Mouse (Mus musculus): ENCODE results near the gene Smarca2. TPM values are rescaled to one million over a fixed set of nuclear protein-coding genes. Genes with fewer than 3 reads are reported as not detected.

Gene Smarca2
- polyA plus RNA-seq, 1 experiment from 2014 or later = 6.7 TPM

- Histone ChIP-seq H3K36me3 (replicated peaks; ENCODE audit: insufficient read depth, low read length) (0 out of 2 replicates have a peak, but pooled peaks cover 10% of the 10 kb centered on the region), H3K27me3 (ENCODE audit: insufficient read depth, low read length) (no peaks in the 10 kb centered on the region), H3K27ac (ENCODE audit: low read depth) (no peak overlapping the region), H3K4me2 (ENCODE audit: low read depth, low read length) (no peak overlapping the region), H3K9me3 (ENCODE audit: low read length) (no peaks in the 10 kb centered on the region), H3K4me1 (ENCODE audit: insufficient read depth) (no peaks in the 10 kb centered on the region), H3K9ac (replicated peaks) (no peak overlapping the region), H3K4me3 (ENCODE audit: low read depth, low read length) (no peak overlapping the region)
- ATAC-seq (no peak), DNase-seq (no peak)
- 77% methylated on average over 2 of the region's 2 CpGs for WGBS (ENCODE audit: insufficient replicate concordance)
- TF ChIP-seq CTCF (IDR thresholded peaks at IDR 0.05; ENCODE audit: low read depth) (peak; percentile 57), EP300 (IDR thresholded peaks at IDR 0.05; ENCODE audit: low read depth) (no peak)
Measured at GRCm38 (mm10) chr19:26682731-26683130, 77.9 kb downstream of the Smarca2 start.

GRCm38 (mm10) chr19:26683731-26684130 is 78.9 kb downstream of the Smarca2 start:
- Histone ChIP-seq H3K36me3 (replicated peaks; ENCODE audit: insufficient read depth, low read length) (0 out of 2 replicates have a peak, but pooled peaks cover 10% of the 10 kb centered on the region), H3K9ac (replicated peaks) (no peak overlapping the region), H3K4me2 (ENCODE audit: low read depth, low read length) (no peak overlapping the region), H3K27me3 (ENCODE audit: insufficient read depth, low read length) (no peaks in the 10 kb centered on the region), H3K4me1 (ENCODE audit: insufficient read depth) (no peaks in the 10 kb centered on the region), H3K9me3 (ENCODE audit: low read length) (no peaks in the 10 kb centered on the region), H3K4me3 (ENCODE audit: low read depth, low read length) (no peak overlapping the region), H3K27ac (ENCODE audit: low read depth) (no peak overlapping the region)
- TF ChIP-seq CTCF (IDR thresholded peaks at IDR 0.05; ENCODE audit: low read depth) (no peak), EP300 (IDR thresholded peaks at IDR 0.05; ENCODE audit: low read depth) (no peak)
- whole genome bisulfite sequencing (ENCODE audit: insufficient replicate concordance) = 85% methylated on average over 8 of the region's 8 CpGs
- no peak for DNase-seq
- ATAC-seq = no peak

DNA sequence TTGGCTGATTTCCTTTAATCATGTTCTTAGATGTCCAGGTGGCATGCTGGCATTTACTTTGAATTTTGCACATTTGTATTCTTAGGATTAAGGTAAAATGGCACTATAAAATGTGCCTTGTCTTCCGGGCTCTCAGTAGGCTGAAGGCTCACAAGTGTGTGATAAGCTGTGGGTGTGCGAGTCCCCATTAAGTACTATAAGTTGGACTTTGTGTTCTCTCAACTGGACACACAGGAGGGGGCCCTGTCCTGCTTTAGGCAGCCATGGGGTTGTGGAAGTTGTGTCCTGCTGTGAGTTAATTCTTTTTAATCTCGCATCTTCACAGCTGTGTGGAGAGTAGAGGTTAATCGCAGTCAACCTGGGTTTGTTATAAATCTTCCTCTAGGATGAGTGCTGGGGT is 85.7 kb downstream of the Smarca2 start:
- no peak overlapping the region for H3K27ac ChIP-seq (ENCODE audit: low read depth)
- no peaks in the 10 kb centered on the region for H3K27me3 ChIP-seq (ENCODE audit: insufficient read depth, low read length)
- no peak overlapping the region for H3K9ac ChIP-seq (replicated peaks)
- H3K4me1 ChIP-seq (ENCODE audit: insufficient read depth) = no peaks in the 10 kb centered on the region
- H3K4me2 ChIP-seq (ENCODE audit: low read depth, low read length) = no peak overlapping the region
- TF ChIP-seq EP300 (IDR thresholded peaks at IDR 0.05; ENCODE audit: low read depth) = no peak
- no peak for TF ChIP-seq CTCF (IDR thresholded peaks at IDR 0.05; ENCODE audit: low read depth)
- no peak for DNase-seq
- ATAC-seq = no peak
- no peaks in the 10 kb centered on the region for H3K9me3 ChIP-seq (ENCODE audit: low read length)
- H3K4me3 ChIP-seq (ENCODE audit: low read depth, low read length) = no peak overlapping the region
- 80% methylated on average over 4 of the region's 4 CpGs for WGBS (ENCODE audit: insufficient replicate concordance)
- no peaks in the 10 kb centered on the region; the same call in 1 of the 2 replicates for H3K36me3 ChIP-seq (replicated peaks; ENCODE audit: insufficient read depth, low read length)

- no peak overlapping the region for H3K4me2 ChIP-seq (ENCODE audit: low read depth, low read length)
- no peak overlapping the region for H3K27ac ChIP-seq (ENCODE audit: low read depth)
- WGBS (ENCODE audit: insufficient replicate concordance) = 67% methylated on average over 4 of the region's 4 CpGs
- DNase-seq (no peak), ATAC-seq (peak; percentile 36; the same call in 1 of the 2 replicates)
- TF ChIP-seq EP300 (IDR thresholded peaks at IDR 0.05; ENCODE audit: low read depth) = no peak
- no peak for TF ChIP-seq CTCF (IDR thresholded peaks at IDR 0.05; ENCODE audit: low read depth)
- H3K9me3 ChIP-seq (ENCODE audit: low read length) = no peaks in the 10 kb centered on the region
- no peaks in the 10 kb centered on the region for H3K27me3 ChIP-seq (ENCODE audit: insufficient read depth, low read length)
- H3K4me1 ChIP-seq (ENCODE audit: insufficient read depth) = no peaks in the 10 kb centered on the region
- no peak overlapping the region for H3K9ac ChIP-seq (replicated peaks)
- peaks cover 5% of the 10 kb centered on the region; the same call in 1 of the 2 replicates for H3K36me3 ChIP-seq (replicated peaks; ENCODE audit: insufficient read depth, low read length)
- no peak overlapping the region for H3K4me3 ChIP-seq (ENCODE audit: low read depth, low read length)
Measured at GRCm38 (mm10) chr19:26697107-26697506, 92.3 kb downstream of the Smarca2 start.

DNA sequence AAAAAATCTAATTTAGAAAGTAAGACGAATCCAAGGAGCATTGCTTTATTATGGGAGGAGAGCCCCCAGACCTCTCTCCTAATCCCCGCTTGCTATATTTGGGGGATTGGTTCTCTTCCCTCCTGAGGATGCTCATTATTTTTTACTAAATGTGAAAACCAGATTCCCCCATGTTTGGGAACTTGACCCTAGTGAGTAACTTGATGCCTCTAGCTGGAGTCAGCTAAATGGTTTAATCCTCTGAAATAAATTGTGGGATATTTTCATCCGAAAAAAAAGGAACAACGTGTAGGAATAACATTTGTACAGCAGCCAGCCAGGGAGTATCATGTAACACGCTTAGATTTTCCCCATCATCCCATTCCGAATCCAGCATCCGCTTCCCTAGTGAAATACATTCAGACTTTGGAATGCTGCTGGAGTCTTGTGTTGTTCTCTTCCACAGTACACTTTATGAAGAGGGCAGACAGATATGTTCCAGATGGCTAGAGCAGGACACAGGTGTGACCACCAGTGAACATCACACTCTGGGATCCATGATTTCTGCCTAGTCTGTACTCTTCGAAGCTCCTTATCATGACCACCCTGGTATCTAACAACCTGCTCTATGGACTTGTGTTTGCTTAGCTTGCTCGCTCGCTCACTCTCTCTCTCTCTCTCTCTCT is 99.8 kb downstream of the Smarca2 start:
- no peak overlapping the region for H3K9ac ChIP-seq (replicated peaks)

DNA sequence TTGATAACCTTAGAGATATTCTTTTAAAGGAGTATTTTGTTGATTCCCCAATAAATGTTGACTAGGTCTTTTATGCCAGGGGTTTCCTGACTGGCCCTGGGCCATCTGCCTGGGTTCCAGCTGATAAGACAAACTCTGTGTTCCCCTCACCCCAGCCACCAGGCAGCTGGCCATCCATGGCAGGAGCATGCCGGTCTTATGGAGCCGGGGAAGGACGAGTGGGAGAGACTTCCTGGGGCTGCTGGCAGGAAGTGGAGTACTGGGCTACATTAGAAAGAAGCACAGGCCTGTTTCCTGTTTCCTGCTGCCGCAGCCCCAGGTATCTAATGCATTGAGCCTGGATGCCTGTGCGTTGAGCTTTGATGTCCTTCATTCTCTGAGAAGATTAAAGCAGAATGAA is 102.1 kb downstream of the Smarca2 start:
- Histone ChIP-seq H3K9ac (replicated peaks) (no peak overlapping the region), H3K4me1 (ENCODE audit: insufficient read depth) (no peaks in the 10 kb centered on the region; the same call in 1 of the 2 replicates), H3K9me3 (ENCODE audit: low read length) (no peaks in the 10 kb centered on the region), H3K27ac (ENCODE audit: low read depth) (no peak overlapping the region), H3K36me3 (replicated peaks; ENCODE audit: insufficient read depth, low read length) (no peaks in the 10 kb centered on the region), H3K4me2 (ENCODE audit: low read depth, low read length) (no peak overlapping the region), H3K27me3 (ENCODE audit: insufficient read depth, low read length) (no peaks in the 10 kb centered on the region), H3K4me3 (ENCODE audit: low read depth, low read length) (no peak overlapping the region)
- no peak for DNase-seq
- WGBS (ENCODE audit: insufficient replicate concordance) = 49% methylated on average over 5 of the region's 5 CpGs
- ATAC-seq = no peak
- no peak for TF ChIP-seq CTCF (IDR thresholded peaks at IDR 0.05; ENCODE audit: low read depth)
- no peak for TF ChIP-seq EP300 (IDR thresholded peaks at IDR 0.05; ENCODE audit: low read depth)

More for the DNA sequence above, 99.8 kb downstream of the Smarca2 start:
- H3K4me2 ChIP-seq (ENCODE audit: low read depth, low read length) = no peak overlapping the region
- H3K4me1 ChIP-seq (ENCODE audit: insufficient read depth) = no peaks in the 10 kb centered on the region; the same call in 1 of the 2 replicates
- no peak overlapping the region for H3K27ac ChIP-seq (ENCODE audit: low read depth)
- DNase-seq (no peak), ATAC-seq (no peak)
- H3K36me3 ChIP-seq (replicated peaks; ENCODE audit: insufficient read depth, low read length) = no peaks in the 10 kb centered on the region
- TF ChIP-seq EP300 (IDR thresholded peaks at IDR 0.05; ENCODE audit: low read depth) (no peak), CTCF (IDR thresholded peaks at IDR 0.05; ENCODE audit: low read depth) (no peak)
- no peaks in the 10 kb centered on the region for H3K9me3 ChIP-seq (ENCODE audit: low read length)
- H3K27me3 ChIP-seq (ENCODE audit: insufficient read depth, low read length) = no peaks in the 10 kb centered on the region
- 83% methylated on average over 10 of the region's 10 CpGs for WGBS (ENCODE audit: insufficient replicate concordance)
- H3K4me3 ChIP-seq (ENCODE audit: low read depth, low read length) = no peak overlapping the region
